In genomic region chr11:117468585-117469363, GRCm38 (mm10) we compare ENCODE assay signal across 18 mouse cellular contexts. TPM values are rescaled to one million over a fixed set of nuclear protein-coding genes. Genes with fewer than 3 reads are reported as not detected.
DNase-seq lines count a peak whose midpoint lies in the region; ATAC-seq and TF ChIP-seq lines count a peak whose summit lies in the region.
"Had no signal": no experiment of that assay in that cellular context is flagged by ENCODE, and none has a peak within 500 bp of the region (broad histone marks: within the 10 kb centered on the region; RNA-seq: fewer than 3 reads in every experiment).

No protein-coding gene starts in this region.

- TF ChIP-seq EP300 in liver, postnatal 0 days (IDR thresholded peaks at IDR 0.05; ENCODE audit: low read depth) = no peak

- 48% methylated on average over 6 of the region's 6 CpGs for WGBS in hindbrain, embryonic 12.5 days
- WGBS in midbrain, embryonic 14.5 days = 49% methylated on average over 6 of the region's 6 CpGs
- 36% methylated on average over 6 of the region's 6 CpGs for WGBS in liver, postnatal 0 days (ENCODE audit: insufficient replicate concordance)

- peaks cover 58% of the 10 kb centered on the region for H3K4me1 ChIP-seq in hindbrain, embryonic 12.5 days
- H3K4me1 ChIP-seq in midbrain, embryonic 14.5 days (ENCODE audit: control insufficient read depth, insufficient read depth, low read length) = peaks cover 44% of the 10 kb centered on the region
- no peaks in the 10 kb centered on the region for H3K4me1 ChIP-seq in liver, postnatal 0 days (ENCODE audit: insufficient read depth)

- H3K27me3 ChIP-seq in hindbrain, embryonic 12.5 days = peaks cover 11% of the 10 kb centered on the region
- H3K27me3 ChIP-seq in midbrain, embryonic 14.5 days (ENCODE audit: control insufficient read depth, insufficient read depth, low read length) = no peaks in the 10 kb centered on the region
- no peaks in the 10 kb centered on the region for H3K27me3 ChIP-seq in liver, postnatal 0 days (ENCODE audit: insufficient read depth, low read length)
- H3K27me3 ChIP-seq: limb, embryonic 13.5 days had no signal

- H3K9me3 ChIP-seq in hindbrain, embryonic 12.5 days (replicated peaks) = no peaks in the 10 kb centered on the region
- no peaks in the 10 kb centered on the region for H3K9me3 ChIP-seq in midbrain, embryonic 14.5 days (ENCODE audit: control insufficient read depth, low read length)
- H3K9me3 ChIP-seq in liver, postnatal 0 days (ENCODE audit: low read length) = no peaks in the 10 kb centered on the region
- H3K9me3 ChIP-seq: limb, embryonic 13.5 days had no signal

- no peak for TF ChIP-seq POLR2A in brain, embryonic 14.5 days (IDR thresholded peaks at IDR 0.05; ENCODE audit: borderline replicate concordance, extremely low read depth, insufficient read depth, insufficient read length, poor library complexity, severe bottlenecking)

- H3K4me2 ChIP-seq in hindbrain, embryonic 12.5 days (replicated peaks) = no peak overlapping the region
- H3K4me2 ChIP-seq in midbrain, embryonic 14.5 days (ENCODE audit: low read length) = no peak overlapping the region
- H3K4me2 ChIP-seq in liver, postnatal 0 days (ENCODE audit: low read depth, low read length) = no peak overlapping the region
- H3K4me2 ChIP-seq: limb, embryonic 13.5 days had no signal

- no peak overlapping the region for H3K9ac ChIP-seq in hindbrain, embryonic 12.5 days
- H3K9ac ChIP-seq in midbrain, embryonic 14.5 days (replicated peaks; ENCODE audit: low read length) = no peak overlapping the region
- H3K9ac ChIP-seq in liver, postnatal 0 days (replicated peaks) = no peak overlapping the region
- H3K9ac ChIP-seq: limb, embryonic 13.5 days had no signal

- peak overlapping the region; percentile 58; the same call in 1 of the 2 replicates for H3K27ac ChIP-seq in hindbrain, embryonic 12.5 days
- H3K27ac ChIP-seq in midbrain, embryonic 14.5 days (replicated peaks; ENCODE audit: low read depth, low read length) = peak overlapping the region; percentile 58
- H3K27ac ChIP-seq in liver, postnatal 0 days (ENCODE audit: low read depth) = no peak overlapping the region
- H3K27ac ChIP-seq: gastrocnemius, adult 2 months; limb, embryonic 13.5 days had no signal

- ATAC-seq in hindbrain, embryonic 12.5 days (ENCODE audit: low FRiP score) = 0 out of 2 replicates have a peak, but pooled peaks have one; percentile 14
- no peak for ATAC-seq in midbrain, embryonic 14.5 days (ENCODE audit: low FRiP score, low TSS enrichment)
- ATAC-seq in liver, postnatal 0 days = no peak

- TF ChIP-seq CTCF in brain, embryonic 14.5 days (IDR thresholded peaks at IDR 0.05; ENCODE audit: borderline replicate concordance, extremely low read depth, insufficient read depth, insufficient read length) = no peak
- TF ChIP-seq CTCF in liver, postnatal 0 days (IDR thresholded peaks at IDR 0.05; ENCODE audit: low read depth) = no peak

- no peaks in the 10 kb centered on the region for H3K36me3 ChIP-seq in hindbrain, embryonic 12.5 days
- H3K36me3 ChIP-seq in midbrain, embryonic 14.5 days (ENCODE audit: control insufficient read depth, insufficient read depth, low read length) = no peaks in the 10 kb centered on the region
- H3K36me3 ChIP-seq in liver, postnatal 0 days (replicated peaks; ENCODE audit: insufficient read depth, low read length) = no peaks in the 10 kb centered on the region
- H3K36me3 ChIP-seq: limb, embryonic 13.5 days had no signal

- DNase-seq in ES-CJ7 (ENCODE audit: low read depth, low spot score) = peak; percentile 38
- DNase-seq in brain, embryonic 14.5 days (ENCODE audit: low read depth) = peak; percentile 62
- peak; percentile 59 for DNase-seq in midbrain, embryonic 14.5 days
- DNase-seq in layer of hippocampus, adult 18-20 months (ENCODE audit: low spot score in 2 of 2) = no peak
- DNase-seq in adrenal gland, adult 2 months = no peak
- no peak for DNase-seq in liver, postnatal 0 days
- DNase-seq: cerebellum, adult 2 months; gastrocnemius, adult 2 months; heart, postnatal 10 days; kidney, adult 11 months; kidney, postnatal 25 days; layer of hippocampus, postnatal 36 days had no signal

- H3K4me3 ChIP-seq in hindbrain, embryonic 12.5 days = no peak overlapping the region
- no peak overlapping the region for H3K4me3 ChIP-seq in midbrain, embryonic 14.5 days (replicated peaks; ENCODE audit: low read depth, low read length)
- no peak overlapping the region for H3K4me3 ChIP-seq in liver, postnatal 0 days (ENCODE audit: low read depth, low read length)
- H3K4me3 ChIP-seq: gastrocnemius, adult 2 months; limb, embryonic 13.5 days had no signal

RNA-seq across cellular contexts. Expression of gene Gm11733, which starts 15.4 kb away (rescaled TPM):
- 0.09 and 0.12 TPM in 2 replicates for polyA plus RNA-seq in brain, embryonic 14.5 days (2012; rRNA removed)
- polyA plus RNA-seq in hindbrain, embryonic 12.5 days (2016; fragmentation: Nextera tagmentation; extraction: Ambion mirVana) = not detected in 2 replicates
- 0.12 TPM in 1 of 2 replicates, not detected in the other for polyA plus RNA-seq in midbrain, embryonic 14.5 days (2014; fragmentation: Nextera tagmentation; extraction: Ambion mirVana)
- total RNA-seq in layer of hippocampus, adult 18-20 months (2021) = under 1 TPM in 1 of 2 experiments, not detected in 1; 0.22 TPM
- not detected for total RNA-seq in adrenal gland, adult 2 months (2021)
- polyA plus RNA-seq in adrenal gland, adult 2 months (2012; rRNA removed) = not detected in 2 replicates
- not detected in 2 replicates for polyA plus RNA-seq in liver, postnatal 0 days (2015; fragmentation: Nextera tagmentation; extraction: Ambion mirVana)
- total RNA-seq: adrenal gland, adult 18-20 months; gastrocnemius, adult 2 months; heart, postnatal 10 days; megakaryocyte progenitor cell, adult 5-6 weeks had no signal
- polyA plus RNA-seq: limb, embryonic 13.5 days; liver, embryonic 16.5 days; neural tube, embryonic 11.5 days had no signal

Comparison
In these comparisons a context has a peak if more than half of its experiments do, and no peak if none do; other contexts are left out.
1. DNase-seq: peak in ES-CJ7 (single experiment), brain, embryonic 14.5 days (single experiment) and midbrain, embryonic 14.5 days (single experiment); none in layer of hippocampus, adult 18-20 months (0 of 2), adrenal gland, adult 2 months (single experiment) and liver, postnatal 0 days (single experiment).